Mouse (Mus musculus): ENCODE data around the gene Cox10. TPM values are rescaled to one million over a fixed set of nuclear protein-coding genes. Genes with fewer than 3 reads are reported as not detected.
A peak's percentile ranks its signal among the peaks of the same experiment; 100 is the strongest.

Gene Cox10
- total RNA-seq, 1 experiment from 2014 or later = 21.0 TPM

DNA sequence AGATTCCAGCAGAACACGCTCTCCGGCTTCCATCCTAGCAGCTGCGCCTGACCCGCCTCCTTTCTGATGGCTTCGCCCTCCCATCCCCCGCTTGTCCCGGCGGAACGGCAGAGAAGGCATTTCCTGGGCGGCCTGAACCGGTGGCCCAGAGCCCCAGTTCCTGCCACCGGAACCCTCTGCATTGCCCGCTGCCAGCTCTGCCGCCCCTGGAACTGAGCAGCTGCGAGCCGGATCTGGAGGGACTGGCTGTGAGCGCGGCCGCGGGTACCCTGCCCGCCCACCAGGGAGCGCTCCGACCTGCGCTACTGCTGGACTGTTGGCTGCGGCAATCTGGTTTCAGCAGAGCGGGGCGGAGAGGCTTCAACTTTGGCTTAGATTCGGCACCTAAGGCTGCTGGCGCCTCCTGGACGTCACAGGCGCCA, 154.1 kb downstream of the Cox10 start:
- ATAC-seq (replicated peaks; ENCODE audit: insufficient number of reproducible peaks, low FRiP score, low TSS enrichment, poor library complexity, severe bottlenecking) = peak; percentile 27; the same call in 1 of the 2 replicates

GRCm38 (mm10) chr11:63924286-63924930, 154.9 kb downstream of the Cox10 start:
- no peak for ATAC-seq (replicated peaks; ENCODE audit: insufficient number of reproducible peaks, low FRiP score, low TSS enrichment, poor library complexity, severe bottlenecking)

DNA sequence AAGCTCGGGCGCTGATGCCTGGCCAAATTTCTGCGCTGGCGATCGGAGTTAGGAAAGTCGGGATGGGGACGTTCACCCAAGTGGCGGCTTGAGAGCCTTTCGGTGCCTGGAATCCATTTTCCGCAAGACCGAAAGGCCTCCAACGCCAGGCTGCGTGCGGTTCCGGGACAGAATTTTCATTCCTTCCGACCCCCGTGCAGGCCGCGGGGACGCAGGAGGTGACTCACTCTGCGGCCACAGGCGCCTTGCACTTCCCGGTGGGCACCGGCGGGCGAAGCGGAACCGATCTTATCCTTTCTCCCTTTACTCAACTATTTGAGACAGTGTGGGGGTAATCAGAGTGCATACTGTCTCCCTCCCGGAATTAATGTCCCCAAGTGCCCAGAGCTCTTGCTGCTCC, 155.9 kb downstream of the Cox10 start:
- no peak for ATAC-seq (replicated peaks; ENCODE audit: insufficient number of reproducible peaks, low FRiP score, low TSS enrichment, poor library complexity, severe bottlenecking)

GRCm38 (mm10) chr11:63922091-63922621, 157.1 kb downstream of the Cox10 start, which contains the start of gene Hs3st3b1:
Hs3st3b1 (minus strand) TSS chr11:63922290.
- peak; percentile 86 for ATAC-seq (replicated peaks; ENCODE audit: insufficient number of reproducible peaks, low FRiP score, low TSS enrichment, poor library complexity, severe bottlenecking)

DNA sequence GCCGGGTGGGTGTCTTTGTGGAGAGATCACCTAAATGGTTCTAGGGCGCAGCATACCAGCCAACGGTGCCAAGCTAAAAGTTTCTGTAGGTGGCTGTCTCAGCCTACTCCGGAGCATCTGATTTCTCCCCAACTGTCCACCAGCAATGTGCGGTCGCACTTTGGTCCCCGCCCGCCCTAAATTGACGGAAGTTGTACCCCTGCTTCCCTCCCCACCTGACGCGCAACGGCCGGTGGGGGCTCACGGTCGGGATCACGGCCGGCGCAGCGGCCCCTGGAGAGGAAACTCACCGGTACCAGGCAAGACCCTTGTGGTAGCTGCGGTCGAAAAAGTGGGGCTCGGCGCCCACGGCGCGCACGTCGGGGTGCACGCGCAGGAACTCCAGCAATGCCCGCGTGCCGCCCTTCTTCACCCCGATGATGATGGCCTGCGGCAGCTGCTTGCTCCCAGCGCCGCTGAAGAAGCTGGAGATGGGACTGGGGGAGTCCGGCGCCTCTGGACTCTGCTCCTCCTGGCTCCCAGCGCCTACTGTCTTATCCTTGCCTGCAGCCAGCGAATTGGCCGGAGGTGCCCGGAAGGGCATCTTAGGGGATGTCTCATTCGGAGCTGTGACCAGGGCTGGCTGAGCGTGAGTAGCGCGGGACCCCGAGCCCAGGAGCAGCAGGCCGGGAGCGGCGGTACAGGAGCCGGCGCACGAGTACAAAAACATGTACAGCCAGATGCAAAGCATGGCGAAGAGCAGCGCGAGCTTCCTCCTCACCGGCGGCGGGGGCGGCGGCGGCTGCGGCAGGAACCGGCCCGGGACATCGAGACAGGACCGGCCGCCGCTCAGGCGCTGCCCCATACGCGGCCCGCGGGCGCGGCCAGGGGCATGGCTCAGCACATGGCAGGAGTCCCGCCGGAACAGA, 158.0 kb downstream of the Cox10 start:
- no peak for ATAC-seq (replicated peaks; ENCODE audit: insufficient number of reproducible peaks, low FRiP score, low TSS enrichment, poor library complexity, severe bottlenecking)

DNA sequence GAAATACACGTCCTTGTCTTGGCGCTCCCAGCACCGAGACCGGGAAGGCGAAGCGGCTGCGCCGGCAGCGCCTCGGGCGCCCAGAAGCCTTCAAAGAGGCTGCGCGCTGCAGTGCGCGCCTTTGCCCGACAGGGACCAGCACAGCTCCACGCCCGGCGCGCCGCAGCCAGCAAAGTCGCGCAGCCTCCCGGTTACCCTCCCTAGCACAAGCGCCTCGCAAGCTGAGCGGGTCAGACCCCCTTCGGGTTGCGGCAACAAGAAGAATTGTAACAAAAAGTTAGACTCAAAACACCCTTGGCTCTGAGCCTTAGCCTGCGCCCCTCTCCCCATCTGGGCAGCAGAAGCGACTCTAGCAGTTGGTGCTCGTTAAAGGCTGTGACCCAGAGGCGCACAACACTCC, 158.7 kb downstream of the Cox10 start:
- no peak for ATAC-seq (replicated peaks; ENCODE audit: insufficient number of reproducible peaks, low FRiP score, low TSS enrichment, poor library complexity, severe bottlenecking)

GRCm38 (mm10) chr11:63919211-63920098, 159.8 kb downstream of the Cox10 start:
- ATAC-seq (replicated peaks; ENCODE audit: insufficient number of reproducible peaks, low FRiP score, low TSS enrichment, poor library complexity, severe bottlenecking) = no peak

DNA sequence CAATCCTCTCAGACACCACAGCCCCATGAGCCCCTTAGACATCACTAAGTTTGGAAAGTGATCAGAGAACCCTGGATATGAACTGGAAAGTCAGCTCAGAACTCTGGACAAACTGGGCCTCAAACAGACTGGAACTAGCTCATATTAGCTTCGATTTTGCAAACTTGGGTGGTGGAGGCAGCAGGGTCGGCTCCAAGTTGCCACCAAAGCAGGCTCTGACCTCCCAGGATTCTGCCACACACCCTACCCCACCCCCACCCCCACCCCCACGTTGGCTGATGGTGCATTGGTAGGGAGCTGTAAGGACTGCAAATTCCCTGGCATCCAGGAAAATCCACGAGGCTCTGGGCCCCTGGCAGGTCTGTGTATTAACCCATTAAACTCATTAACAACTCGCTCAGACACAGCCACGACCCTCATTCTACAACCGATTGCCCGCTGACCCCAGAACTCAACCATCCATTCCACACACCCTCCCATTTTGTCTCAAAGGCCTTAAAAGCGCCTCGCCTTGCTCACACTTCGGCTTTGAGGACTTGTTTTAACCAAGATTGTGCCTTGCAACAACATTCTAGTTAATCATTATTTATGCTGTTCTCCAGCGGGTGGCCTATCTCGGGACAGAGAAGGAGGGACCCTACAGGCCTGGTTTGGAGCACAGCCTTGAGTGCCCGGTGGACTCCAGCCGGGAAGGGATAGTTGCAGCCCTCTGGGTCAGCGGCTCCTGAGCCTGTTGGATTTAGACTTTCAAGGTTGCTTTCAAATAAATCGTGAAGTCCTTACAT, 160.8 kb downstream of the Cox10 start:
- no peak for ATAC-seq (replicated peaks; ENCODE audit: insufficient number of reproducible peaks, low FRiP score, low TSS enrichment, poor library complexity, severe bottlenecking)

DNA sequence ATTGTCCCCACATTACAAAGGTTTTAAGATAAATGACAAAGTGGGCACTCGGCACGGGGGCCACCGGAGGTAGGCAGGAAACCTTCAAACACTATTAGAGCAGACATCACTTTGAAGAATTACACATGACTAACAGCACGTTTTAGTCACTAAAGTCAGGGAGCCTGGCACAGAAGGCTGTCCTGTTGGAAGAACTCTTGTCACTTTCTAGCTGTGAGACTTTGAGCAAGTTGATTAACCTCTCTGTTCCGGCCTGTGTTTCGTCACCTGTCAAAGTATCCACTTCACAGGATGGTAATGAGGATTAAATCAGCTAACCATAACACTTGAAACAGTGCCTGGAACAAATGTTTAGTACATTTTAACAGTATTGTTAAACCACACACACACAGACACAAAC, 161.7 kb downstream of the Cox10 start:
- no peak for ATAC-seq (replicated peaks; ENCODE audit: insufficient number of reproducible peaks, low FRiP score, low TSS enrichment, poor library complexity, severe bottlenecking)

- ATAC-seq (replicated peaks; ENCODE audit: insufficient number of reproducible peaks, low FRiP score, low TSS enrichment, poor library complexity, severe bottlenecking) = 0 out of 2 replicates have a peak, but pooled peaks have one; percentile 33
These were observed 164.9 kb downstream of the Cox10 start for GRCm38 (mm10) chr11:63914388-63914787.

DNA sequence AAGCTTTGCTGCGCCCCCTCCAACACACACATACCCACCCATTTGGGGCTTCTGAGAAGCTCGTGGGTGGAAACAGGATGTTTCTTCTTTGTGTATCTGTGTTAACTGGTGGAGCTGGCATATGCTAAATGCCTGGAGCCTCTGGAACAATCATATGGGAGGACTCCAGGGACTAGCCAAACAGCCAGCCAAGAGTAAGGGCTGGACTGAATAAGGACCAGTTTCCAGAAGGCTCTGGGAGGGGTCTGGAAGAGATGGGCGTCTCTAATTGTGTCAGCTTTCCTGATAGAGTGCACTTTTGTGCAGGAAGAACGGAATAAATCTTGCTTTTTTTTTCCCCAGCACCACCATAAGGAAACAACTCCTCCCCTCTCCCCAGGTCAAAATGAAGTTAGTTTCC, 165.3 kb downstream of the Cox10 start:
- no peak for ATAC-seq (replicated peaks; ENCODE audit: insufficient number of reproducible peaks, low FRiP score, low TSS enrichment, poor library complexity, severe bottlenecking)

Other genes with a start within 250 kb of the Cox10 start
- gene Hs3st3b1, start 157.2 kb downstream of the Cox10 start, total RNA-seq (2017) = 16.4 to 32.5 TPM (median 17.9 TPM) in 3 replicates

All from monocyte, adult 5-6 weeks (primary cell).